8 mouse cellular contexts compared by ENCODE assay signal in the genomic region with DNA sequence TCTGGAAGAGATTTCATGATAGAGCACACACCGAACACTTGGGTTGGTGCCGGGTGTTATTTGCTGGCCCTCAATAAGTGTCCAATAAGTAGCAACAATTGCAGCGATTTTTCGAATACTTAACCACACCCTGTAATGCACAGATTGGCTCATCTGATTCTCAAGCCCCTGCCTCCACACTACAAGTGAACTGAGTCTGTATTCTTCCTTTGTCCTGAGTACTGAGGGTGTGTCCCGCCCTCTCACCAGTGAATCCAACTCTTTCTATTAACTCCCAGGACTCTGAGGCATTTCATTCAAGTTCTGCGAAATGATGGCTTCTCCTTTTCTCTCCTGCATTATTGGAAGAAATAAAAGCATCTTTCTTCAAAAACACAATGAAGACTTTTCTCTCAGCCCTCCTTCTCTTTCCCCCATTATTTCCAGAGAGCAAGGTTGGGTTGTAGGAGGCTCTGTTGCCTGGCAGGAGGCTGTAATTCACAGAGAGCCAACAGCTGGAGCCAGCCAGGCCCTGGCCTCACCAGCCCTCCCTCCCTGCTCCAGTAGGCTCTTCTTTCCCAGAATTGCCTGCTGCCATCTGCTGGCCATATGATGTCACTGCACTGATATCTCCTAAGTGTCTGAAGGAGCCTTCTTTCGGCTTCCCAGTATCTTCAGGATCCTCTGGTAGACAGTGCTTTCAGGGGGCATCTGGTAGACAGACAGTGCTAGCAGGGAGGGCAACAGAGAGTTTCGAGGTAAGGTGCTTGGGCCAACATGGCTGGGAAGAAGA. TPM values are rescaled to one million over a fixed set of nuclear protein-coding genes. Genes with fewer than 3 reads are reported as not detected.
DNase-seq lines count a peak whose midpoint lies in the region; ATAC-seq and TF ChIP-seq lines count a peak whose summit lies in the region.

No protein-coding gene starts in this region.

- no peak overlapping the region for H3K9ac ChIP-seq in forebrain, embryonic 15.5 days (replicated peaks)
- no peak overlapping the region for H3K9ac ChIP-seq in liver, postnatal 0 days (replicated peaks)
- H3K9ac ChIP-seq in neural tube, embryonic 14.5 days (replicated peaks; ENCODE audit: low read depth, low read length) = no peak overlapping the region

- intact Hi-C loops in heart, postnatal 25 days (cut with DNase I) = loop anchor here (1.0 to 5.0 kb wide), 4 partner anchors 45 to 164 kb away; partner anchors contain the start of genes Hs2st1, Selenof and Sh3glb1

- H3K36me3 ChIP-seq in forebrain, embryonic 15.5 days = no peaks in the 10 kb centered on the region
- no peaks in the 10 kb centered on the region for H3K36me3 ChIP-seq in liver, postnatal 0 days (replicated peaks; ENCODE audit: insufficient read depth, low read length)
- no peaks in the 10 kb centered on the region for H3K36me3 ChIP-seq in neural tube, embryonic 14.5 days (ENCODE audit: control insufficient read depth, insufficient read depth, low read length)
- no peaks in the 10 kb centered on the region for H3K36me3 ChIP-seq in testis, adult 2 months (ENCODE audit: control insufficient read depth, insufficient read depth, low read length)

- H3K4me3 ChIP-seq in forebrain, embryonic 15.5 days = no peak overlapping the region
- H3K4me3 ChIP-seq in liver, postnatal 0 days (ENCODE audit: low read depth, low read length) = no peak overlapping the region
- no peak overlapping the region for H3K4me3 ChIP-seq in neural tube, embryonic 14.5 days (ENCODE audit: low read depth, low read length)
- no peak overlapping the region for H3K4me3 ChIP-seq in testis, adult 2 months (ENCODE audit: control insufficient read depth, low read depth, low read length)

- TF ChIP-seq EP300 in liver, postnatal 0 days (IDR thresholded peaks at IDR 0.05; ENCODE audit: low read depth) = no peak

- no peaks in the 10 kb centered on the region for H3K27me3 ChIP-seq in forebrain, embryonic 15.5 days
- no peaks in the 10 kb centered on the region for H3K27me3 ChIP-seq in liver, postnatal 0 days (ENCODE audit: insufficient read depth, low read length)
- no peaks in the 10 kb centered on the region for H3K27me3 ChIP-seq in neural tube, embryonic 14.5 days (ENCODE audit: control insufficient read depth, insufficient read depth, low read length)
- H3K27me3 ChIP-seq in testis, adult 2 months (ENCODE audit: control insufficient read depth, insufficient read depth, low read length) = no peaks in the 10 kb centered on the region

- ATAC-seq in forebrain, embryonic 15.5 days (replicated peaks) = peak; percentile 94
- peak; percentile 77 for ATAC-seq in liver, postnatal 0 days
- peak; percentile 94 for ATAC-seq in neural tube, embryonic 14.5 days (ENCODE audit: low read depth)

- peak; percentile 79 for DNase-seq in ES-CJ7 (ENCODE audit: low read depth, low spot score)
- peak; percentile 72 for DNase-seq in cerebellum, adult 11 months
- DNase-seq in heart, postnatal 25 days (ENCODE audit: low spot score) = peak; percentile 69
- peak; percentile 86 for DNase-seq in layer of hippocampus, adult 11-12 months (ENCODE audit: low spot score)
- DNase-seq in liver, postnatal 0 days = peak; percentile 80

- 27% methylated on average over 8 of the region's 8 CpGs for WGBS in forebrain, embryonic 15.5 days
- WGBS in liver, postnatal 0 days (ENCODE audit: insufficient replicate concordance) = 70% methylated on average over 8 of the region's 8 CpGs
- 37% methylated on average over 8 of the region's 8 CpGs for WGBS in neural tube, embryonic 14.5 days

- H3K27ac ChIP-seq in forebrain, embryonic 15.5 days (replicated peaks) = no peak overlapping the region; the same call in 1 of the 2 replicates
- H3K27ac ChIP-seq in liver, postnatal 0 days (ENCODE audit: low read depth) = no peak overlapping the region
- peak overlapping the region; percentile 55; the same call in 1 of the 2 replicates for H3K27ac ChIP-seq in neural tube, embryonic 14.5 days (ENCODE audit: low read depth, low read length)
- no peak overlapping the region for H3K27ac ChIP-seq in testis, adult 2 months (ENCODE audit: control insufficient read depth, insufficient read depth, low read depth, low read length)

- H3K9me3 ChIP-seq in forebrain, embryonic 15.5 days = no peaks in the 10 kb centered on the region
- no peaks in the 10 kb centered on the region for H3K9me3 ChIP-seq in liver, postnatal 0 days (ENCODE audit: low read length)
- H3K9me3 ChIP-seq in neural tube, embryonic 14.5 days (ENCODE audit: control insufficient read depth, low read length) = no peaks in the 10 kb centered on the region

- no peak overlapping the region for H3K4me2 ChIP-seq in forebrain, embryonic 15.5 days (replicated peaks)
- peak overlapping the region; percentile 18; the same call in 1 of the 2 replicates for H3K4me2 ChIP-seq in liver, postnatal 0 days (ENCODE audit: low read depth, low read length)
- no peak overlapping the region for H3K4me2 ChIP-seq in neural tube, embryonic 14.5 days (ENCODE audit: low read depth, low read length)

- peaks cover 12% of the 10 kb centered on the region for H3K4me1 ChIP-seq in forebrain, embryonic 15.5 days
- peaks cover 13% of the 10 kb centered on the region; the same call in 1 of the 2 replicates for H3K4me1 ChIP-seq in liver, postnatal 0 days (ENCODE audit: insufficient read depth)
- peaks cover 8% of the 10 kb centered on the region; the same call in 1 of the 2 replicates for H3K4me1 ChIP-seq in neural tube, embryonic 14.5 days (ENCODE audit: control insufficient read depth, insufficient read depth, low read length)
- H3K4me1 ChIP-seq in testis, adult 2 months (ENCODE audit: control insufficient read depth, insufficient read depth, low read length) = no peaks in the 10 kb centered on the region

- peak; percentile 99 for TF ChIP-seq CTCF in liver, postnatal 0 days (IDR thresholded peaks at IDR 0.05; ENCODE audit: low read depth)
- peak; percentile 72; the same call in 1 of the 2 replicates for TF ChIP-seq CTCF in testis, adult 2 months (IDR thresholded peaks at IDR 0.05; ENCODE audit: control insufficient read depth, insufficient read depth, insufficient replicate concordance, low read depth, low read length)

- no peak for TF ChIP-seq POLR2A in testis, adult 2 months (IDR thresholded peaks at IDR 0.05; ENCODE audit: control insufficient read depth, low read depth, low read length)

RNA-seq across cellular contexts. Expression of gene Selenof, which starts 46.7 kb away (rescaled TPM):
- 528 and 529 TPM in 2 replicates for polyA plus RNA-seq in forebrain, embryonic 15.5 days (2015; fragmentation: Nextera tagmentation; extraction: Ambion mirVana)
- 100 to 1,000 TPM; 141 to 147 TPM for total RNA-seq in heart, postnatal 25 days (2021)
- 271 and 284 TPM in 2 replicates for polyA plus RNA-seq in liver, postnatal 0 days (2015; fragmentation: Nextera tagmentation; extraction: Ambion mirVana)
- 485 and 490 TPM in 2 replicates for polyA plus RNA-seq in neural tube, embryonic 14.5 days (2014; fragmentation: Nextera tagmentation; extraction: Ambion mirVana)
- polyA plus RNA-seq in testis, adult 2 months (2012; rRNA removed) = 94.5 and 97.5 TPM in 2 replicates

RNA-seq across cellular contexts. Expression of gene Hs2st1, which starts 46.9 kb away (rescaled TPM):
- 19.7 and 21.5 TPM in 2 replicates for polyA plus RNA-seq in forebrain, embryonic 15.5 days (2015; fragmentation: Nextera tagmentation; extraction: Ambion mirVana)
- 10 to 100 TPM in 1 of 2 experiments, 1 to 10 TPM in 1; 9.8 to 10.3 TPM for total RNA-seq in heart, postnatal 25 days (2021)
- 1.5 and 1.9 TPM in 2 replicates for polyA plus RNA-seq in liver, postnatal 0 days (2015; fragmentation: Nextera tagmentation; extraction: Ambion mirVana)
- 17.0 and 18.6 TPM in 2 replicates for polyA plus RNA-seq in neural tube, embryonic 14.5 days (2014; fragmentation: Nextera tagmentation; extraction: Ambion mirVana)
- polyA plus RNA-seq in testis, adult 2 months (2012; rRNA removed) = 2.8 and 3.0 TPM in 2 replicates
